Mouse (Mus musculus) testis, adult 2 months (tissue): ENCODE data around the gene Fli1. TPM values are rescaled to one million over a fixed set of nuclear protein-coding genes. Genes with fewer than 3 reads are reported as not detected.

ENCODE experiments used
- H3K27ac ChIP-seq: fragments of 200-500 bp; 2 replicates; pipeline ENCODE4 v1.5.1; 2012; ENCODE audit warnings: low read depth, low read length; ENCODE audit not compliant: control insufficient read depth, insufficient read depth
- H3K27me3 ChIP-seq: fragments of 200-500 bp; 2 replicates; pipeline ENCODE4 v1.6.1; 2012; ENCODE audit warnings: mild to moderate bottlenecking, low read length, moderate library complexity; ENCODE audit not compliant: control insufficient read depth, insufficient read depth
- H3K36me3 ChIP-seq: fragments of 200-500 bp; 2 replicates; pipeline ENCODE4 v1.6.1; 2012; ENCODE audit warnings: mild to moderate bottlenecking, low read length; ENCODE audit not compliant: control insufficient read depth, insufficient read depth
- H3K4me1 ChIP-seq: fragments of 200-500 bp; 2 replicates; pipeline ENCODE4 v1.6.1; 2012; ENCODE audit warnings: low read length; ENCODE audit not compliant: control insufficient read depth, insufficient read depth
- H3K4me3 ChIP-seq: fragments of 200-500 bp; 2 replicates; pipeline ENCODE4 v1.5.1; 2012; ENCODE audit warnings: low read depth, mild to moderate bottlenecking, low read length, moderate library complexity, mixed read lengths; ENCODE audit not compliant: control insufficient read depth
- CTCF ChIP-seq: fragments of 200-500 bp; IDR thresholded peaks from 2 replicates; pipeline ENCODE4 v1.5.1; 2012; ENCODE audit warnings: low read depth, mild to moderate bottlenecking, inconsistent platforms, low read length, moderate library complexity; ENCODE audit not compliant: control insufficient read depth, insufficient read depth, insufficient replicate concordance
- POLR2A ChIP-seq: fragments of 200-500 bp; IDR thresholded peaks from 2 replicates; pipeline ENCODE4 v1.6.1; 2012; ENCODE audit warnings: low read depth, mild to moderate bottlenecking, inconsistent platforms, low read length, moderate library complexity; ENCODE audit not compliant: control insufficient read depth
- polyA plus RNA-seq: library from polyadenylated mRNA; depleted of rRNA; stranded (reverse); fragments of >200 nt; gene quantifications from 2 replicates; pipeline ENCODE4 v1.2.3, GENCODE M21; 2012; rRNA removed

Fli1 gene
- 0.47 and 0.51 TPM in 2 replicates for polyA plus RNA-seq

DNA sequence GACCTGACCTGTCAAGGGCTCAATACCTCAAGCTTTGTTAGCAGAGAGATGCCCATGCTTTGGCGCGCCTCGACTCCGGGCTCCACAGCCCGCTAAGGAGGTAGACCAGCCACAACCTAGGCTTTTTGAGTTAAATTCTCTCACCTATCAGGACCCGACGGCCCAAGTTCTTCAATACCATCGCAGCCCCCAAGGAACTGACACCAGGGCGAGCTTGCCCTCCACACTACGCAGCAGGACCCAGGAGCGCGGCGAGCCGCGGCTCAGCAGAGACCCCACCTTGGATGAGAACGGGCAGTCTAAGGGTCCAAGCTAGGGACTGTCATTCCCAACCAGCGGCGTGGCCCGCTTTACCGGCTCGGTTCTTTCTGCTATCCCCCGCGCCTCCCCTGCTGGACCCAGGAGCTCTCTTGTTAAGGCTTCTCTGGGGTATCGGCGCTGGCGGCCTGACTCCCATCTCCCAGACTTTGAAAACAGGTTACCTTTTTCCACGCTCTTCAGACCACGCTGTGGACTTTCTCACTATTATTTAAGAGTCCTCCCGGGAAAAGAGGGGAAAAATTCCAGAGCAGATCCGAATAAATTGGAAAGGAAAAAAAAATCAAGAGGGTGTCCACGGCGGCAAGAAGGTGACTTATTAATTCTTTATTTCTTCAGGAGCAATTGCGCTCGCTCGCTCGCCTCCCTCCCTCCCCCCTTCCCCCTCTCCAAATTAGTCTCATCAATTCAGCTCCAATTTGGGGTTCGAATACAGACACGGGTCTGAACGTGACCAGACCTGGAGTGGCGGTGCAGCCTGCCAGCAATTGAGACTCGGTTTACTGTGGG is at the start of gene Fli1:
Gene Fli1 (minus strand): TSS at position 650 of the 828 bp plus-strand sequence.
- Histone ChIP-seq H3K27me3 (peaks cover 5% of the 10 kb centered on the region), H3K4me3 (peak within 1 kb of the TSS; percentile 37), H3K36me3 (no peaks in the 10 kb centered on the region), H3K27ac (no peak within 1 kb of the TSS; the same call in 1 of the 2 replicates), H3K4me1 (peaks cover 12% of the 10 kb centered on the region)
- TF ChIP-seq CTCF = no peak
- TF ChIP-seq POLR2A = no peak

DNA sequence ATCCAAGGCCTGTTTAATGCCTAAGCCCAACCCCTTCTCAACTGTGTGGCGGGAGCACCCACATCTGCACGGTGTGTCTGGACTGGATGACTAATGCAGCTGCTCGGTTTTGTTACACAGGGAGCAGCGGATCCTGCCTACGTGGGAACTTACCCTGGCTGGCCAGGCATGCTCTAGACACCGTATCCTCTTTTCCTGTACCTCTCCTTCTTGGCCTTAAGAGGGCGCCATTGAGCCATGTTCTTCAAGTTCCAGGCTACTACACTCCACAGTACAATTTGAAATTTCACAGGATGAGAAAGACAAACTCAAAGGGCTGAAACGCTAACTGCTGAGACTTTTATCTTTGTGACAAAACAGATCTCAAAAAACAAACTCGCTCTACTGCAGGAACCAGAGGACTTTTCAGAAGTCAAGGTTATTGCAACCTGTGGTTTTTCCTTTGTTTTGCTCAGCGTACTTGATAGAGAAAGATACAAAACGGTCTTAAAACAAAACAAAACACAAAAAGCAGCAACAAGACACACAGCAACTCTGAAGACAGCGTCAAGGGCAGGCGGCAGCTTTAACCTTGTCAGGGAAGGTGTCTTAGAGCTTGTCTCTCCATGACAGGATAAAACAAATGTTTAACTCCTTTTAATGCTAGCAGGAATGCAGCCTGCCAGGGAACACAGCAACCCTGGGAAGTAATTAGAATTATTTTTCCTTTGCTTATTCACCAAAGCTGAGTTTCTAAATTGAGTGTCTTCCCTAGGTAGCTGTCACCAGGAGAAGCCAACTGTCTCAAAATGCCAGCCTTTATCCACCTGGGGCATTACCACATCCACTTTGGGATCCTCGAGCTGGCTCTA is 49.3 kb upstream of the Fli1 start:
- Histone ChIP-seq H3K4me3 (no peak overlapping the region), H3K36me3 (no peaks in the 10 kb centered on the region), H3K4me1 (peaks cover 2% of the 10 kb centered on the region; the same call in 1 of the 2 replicates), H3K27me3 (no peaks in the 10 kb centered on the region), H3K27ac (no peak overlapping the region)
- TF ChIP-seq CTCF (peak; percentile 84; the same call in 1 of the 2 replicates), POLR2A (no peak)

DNA sequence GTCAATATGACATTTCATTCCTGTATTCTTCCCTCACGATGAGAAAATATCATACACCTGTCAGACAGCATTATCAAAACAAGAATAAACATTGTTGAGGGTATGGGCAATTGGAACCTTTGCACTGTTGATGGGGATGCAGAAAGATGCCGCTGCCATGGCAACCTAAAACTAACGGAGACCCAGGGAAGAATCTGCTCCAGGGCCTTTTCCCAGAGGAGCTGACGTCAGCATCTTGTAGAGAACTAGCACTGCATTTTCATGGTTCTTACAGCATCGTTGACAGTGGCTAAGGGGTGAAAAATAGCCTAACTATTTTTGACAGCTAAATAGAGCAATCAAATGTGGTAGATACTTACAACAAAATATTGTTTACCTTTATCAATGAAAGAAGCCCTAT is 47.9 kb upstream of the Fli1 start:
- Histone ChIP-seq H3K27me3 (no peaks in the 10 kb centered on the region), H3K4me1 (peaks cover 2% of the 10 kb centered on the region; the same call in 1 of the 2 replicates), H3K4me3 (no peak overlapping the region), H3K36me3 (no peaks in the 10 kb centered on the region), H3K27ac (no peak overlapping the region)
- TF ChIP-seq POLR2A = no peak
- TF ChIP-seq CTCF = no peak

DNA sequence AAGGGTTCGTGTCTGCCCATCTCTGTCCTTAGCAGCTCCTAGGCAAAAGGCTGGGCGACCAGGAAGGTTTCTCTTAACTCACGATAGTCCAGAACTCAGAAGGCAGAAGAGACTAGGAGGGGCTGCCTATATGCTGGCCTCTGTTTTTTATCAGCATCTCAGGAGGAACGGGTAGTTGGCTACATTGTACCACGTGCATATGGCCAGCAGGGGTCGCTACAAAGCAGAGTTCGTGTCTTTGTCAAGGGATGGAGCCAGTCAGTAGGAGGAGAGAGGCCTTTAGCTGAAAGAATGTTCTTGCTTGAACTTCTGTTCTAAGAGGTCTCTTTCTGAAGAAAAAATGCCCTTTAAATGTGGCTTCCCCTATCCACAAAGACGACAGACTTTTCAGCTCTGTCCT is 47.2 kb upstream of the Fli1 start:
- H3K27ac ChIP-seq = no peak overlapping the region
- TF ChIP-seq POLR2A (no peak), CTCF (peak; percentile 89)
- peaks cover 2% of the 10 kb centered on the region; the same call in 1 of the 2 replicates for H3K4me1 ChIP-seq
- H3K4me3 ChIP-seq = no peak overlapping the region
- no peaks in the 10 kb centered on the region for H3K27me3 ChIP-seq
- no peaks in the 10 kb centered on the region for H3K36me3 ChIP-seq

DNA sequence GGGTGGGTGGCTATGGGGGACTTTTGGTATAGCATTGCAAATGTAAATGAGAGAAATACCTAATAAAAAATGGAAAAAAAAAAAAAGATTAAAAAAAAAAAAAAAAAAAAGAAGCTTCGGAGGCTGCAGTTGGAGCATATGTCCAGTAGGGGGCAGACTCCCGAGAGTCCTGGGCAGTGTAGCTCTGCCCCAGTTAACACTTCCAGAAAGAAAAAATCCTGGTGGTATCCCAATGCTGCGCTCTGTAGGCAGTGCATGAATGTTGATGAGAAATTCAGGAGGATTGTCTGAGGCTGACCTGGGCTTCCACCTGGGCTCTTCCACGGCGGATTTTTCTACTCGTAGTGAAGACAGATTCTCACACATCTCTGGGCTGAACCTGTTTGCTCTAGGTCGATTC is 42.7 kb upstream of the Fli1 start:
- TF ChIP-seq POLR2A = no peak
- peak; percentile 65; the same call in 1 of the 2 replicates for TF ChIP-seq CTCF
- Histone ChIP-seq H3K27ac (no peak overlapping the region), H3K4me3 (no peak overlapping the region), H3K4me1 (peaks cover 2% of the 10 kb centered on the region; the same call in 1 of the 2 replicates), H3K27me3 (no peaks in the 10 kb centered on the region), H3K36me3 (no peaks in the 10 kb centered on the region)

DNA sequence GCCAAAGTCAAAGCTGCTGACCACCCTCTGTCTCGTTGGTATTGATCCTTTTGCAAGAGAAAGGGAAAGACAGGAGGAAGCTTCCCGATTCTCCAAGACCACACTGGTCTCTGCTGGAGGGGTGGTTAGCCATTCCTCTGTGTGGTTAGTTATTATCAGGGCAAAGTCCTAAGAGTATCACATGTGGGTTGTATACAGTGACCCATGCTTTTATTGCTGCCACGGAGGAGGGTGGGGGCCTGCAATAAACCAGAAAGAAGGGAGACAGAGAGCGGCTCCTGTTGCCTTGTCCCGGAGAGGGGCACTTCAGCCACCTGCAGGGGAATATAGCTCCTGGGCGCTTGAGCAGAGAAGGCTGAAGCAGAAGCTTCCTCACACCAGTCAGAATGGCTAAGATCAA is 41.2 kb upstream of the Fli1 start:
- H3K27me3 ChIP-seq = no peaks in the 10 kb centered on the region
- no peaks in the 10 kb centered on the region for H3K4me1 ChIP-seq
- H3K36me3 ChIP-seq = no peaks in the 10 kb centered on the region
- TF ChIP-seq CTCF = no peak
- no peak for TF ChIP-seq POLR2A
- no peak overlapping the region for H3K27ac ChIP-seq
- H3K4me3 ChIP-seq = no peak overlapping the region
